Mouse (Mus musculus) liver, postnatal 0 days (tissue): ENCODE measurements around the gene Golm1.

Source experiments
- CTCF ChIP-seq: sonication (generic); IDR thresholded peaks from 2 replicates; pipeline ENCODE4 v1.5.1; 2016; ENCODE audit warnings: antibody characterized with exemption, low read depth
- EP300 ChIP-seq: IDR thresholded peaks from 2 replicates; pipeline ENCODE4 v1.6.1; 2016; ENCODE audit warnings: antibody characterized with exemption, low read depth, mild to moderate bottlenecking

GRCm38 (mm10) chr13:59673597-59673996 is 2.0 kb downstream of the Golm1 start:
- TF ChIP-seq CTCF: no peak
- no peak for TF ChIP-seq EP300
